Mouse (Mus musculus): ENCODE data around the gene Samd11. TPM values are rescaled to one million over a fixed set of nuclear protein-coding genes. Genes with fewer than 3 reads are reported as not detected.

Gene Samd11
- polyA plus RNA-seq (2017; shearing (Covaris generic)): 2.0 TPM

DNA sequence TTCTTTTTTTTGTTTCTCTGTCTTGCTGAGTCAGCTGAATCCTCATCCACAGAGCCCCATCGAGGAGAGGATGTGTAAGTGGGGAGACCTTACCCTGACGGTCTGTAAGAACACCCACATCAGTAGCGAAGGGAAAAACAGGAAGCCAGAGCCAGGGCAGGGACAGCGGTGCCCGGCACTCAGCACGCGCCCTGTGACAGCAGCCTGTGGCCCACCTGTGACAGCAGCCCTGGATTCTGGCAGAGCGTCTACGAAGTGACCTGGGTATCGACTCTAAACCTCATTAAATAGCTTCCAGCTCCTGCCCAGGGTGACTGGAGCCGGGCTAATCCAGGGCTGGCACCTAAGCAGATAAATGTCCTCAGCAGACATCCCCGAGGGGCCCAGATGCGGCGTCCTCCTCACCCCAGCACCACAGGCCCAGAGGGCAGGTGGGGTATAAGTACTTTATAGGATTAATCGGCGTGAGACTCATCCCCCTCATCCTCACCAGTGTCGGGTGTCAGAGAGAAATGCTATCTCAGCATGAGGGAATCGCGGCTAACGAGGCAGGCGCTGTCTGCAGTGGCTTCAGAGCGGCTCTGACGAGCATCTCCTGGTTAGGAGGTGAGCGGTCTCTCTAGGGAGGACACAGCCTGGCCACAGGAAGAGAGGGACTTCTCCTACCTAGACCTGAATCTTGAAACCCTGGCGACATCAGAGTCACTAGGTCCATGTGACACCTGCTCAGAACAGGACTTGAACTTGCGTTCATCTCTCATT lies at the start of gene Samd11:
Gene Samd11, minus strand, starts transcription at position 580 of the 762 bp plus-strand sequence.

DNA sequence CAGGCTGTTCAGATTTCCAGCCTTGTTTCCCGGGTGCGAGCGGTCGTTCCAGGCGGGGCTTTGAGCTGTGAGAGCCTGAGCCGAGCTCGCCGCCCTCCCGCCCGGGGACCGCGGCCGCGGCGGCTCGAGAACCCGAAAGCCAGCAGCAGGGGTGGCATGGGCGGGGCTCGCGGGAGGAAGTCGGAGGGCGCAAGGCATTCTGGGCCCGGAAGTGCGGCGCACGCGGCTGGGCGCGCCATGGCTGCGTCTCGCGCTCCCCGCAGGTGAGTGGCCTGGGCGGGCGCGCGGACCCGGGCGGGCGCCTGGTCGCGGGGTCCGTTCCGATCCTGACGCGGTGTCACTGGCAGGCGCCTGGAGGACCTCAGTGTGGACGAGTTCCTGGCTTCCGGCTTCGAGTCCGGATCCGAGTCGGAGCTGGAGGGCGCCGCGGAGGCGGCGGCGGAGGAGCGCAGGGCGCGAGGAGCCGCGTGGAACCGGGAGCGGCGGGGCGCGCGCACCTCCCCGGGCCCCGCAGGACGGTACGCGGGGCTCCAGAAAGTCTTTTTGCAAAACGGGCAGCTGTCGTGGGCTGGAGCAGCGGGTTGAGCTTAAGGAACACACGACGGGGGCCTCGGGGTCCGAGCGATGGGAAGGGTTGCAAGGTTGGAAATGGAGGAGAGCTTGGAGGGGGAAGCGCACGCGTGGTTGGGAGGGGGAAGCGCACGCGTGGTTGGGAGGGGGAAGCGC lies 19.5 kb downstream of the Samd11 start, which contains the start of gene Noc2l:
Gene Noc2l, plus strand, starts transcription at position 203 of the 726 bp plus-strand sequence.

DNA sequence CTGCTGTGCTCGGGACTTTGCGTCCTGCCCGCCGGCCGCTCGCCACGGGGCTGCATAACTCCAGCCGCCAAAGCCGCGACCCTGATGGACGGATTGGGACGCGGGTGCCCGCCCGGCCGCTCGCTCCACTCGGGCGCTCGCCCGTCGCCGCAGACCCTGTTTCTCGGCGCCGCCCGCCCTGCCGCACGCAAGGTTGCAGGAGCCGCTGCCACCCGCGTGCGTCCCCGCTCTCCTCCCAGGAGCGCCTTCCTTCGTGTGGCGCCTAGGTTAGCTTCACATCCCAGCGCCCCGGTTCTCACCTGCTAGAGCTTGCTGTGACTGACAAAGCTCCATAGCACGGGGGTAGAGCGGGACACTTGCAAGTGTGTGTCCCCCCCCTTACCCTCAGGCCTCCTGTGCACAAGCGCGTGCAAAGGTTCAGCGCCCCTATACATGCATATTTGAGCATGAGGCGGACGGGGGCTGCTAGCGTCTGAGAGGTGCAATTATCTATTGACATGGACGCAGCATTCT lies 20.7 kb downstream of the Samd11 start, which contains the start of gene Plekhn1:
Gene Plekhn1, minus strand, starts transcription at position 157 of the 513 bp plus-strand sequence.

DNA sequence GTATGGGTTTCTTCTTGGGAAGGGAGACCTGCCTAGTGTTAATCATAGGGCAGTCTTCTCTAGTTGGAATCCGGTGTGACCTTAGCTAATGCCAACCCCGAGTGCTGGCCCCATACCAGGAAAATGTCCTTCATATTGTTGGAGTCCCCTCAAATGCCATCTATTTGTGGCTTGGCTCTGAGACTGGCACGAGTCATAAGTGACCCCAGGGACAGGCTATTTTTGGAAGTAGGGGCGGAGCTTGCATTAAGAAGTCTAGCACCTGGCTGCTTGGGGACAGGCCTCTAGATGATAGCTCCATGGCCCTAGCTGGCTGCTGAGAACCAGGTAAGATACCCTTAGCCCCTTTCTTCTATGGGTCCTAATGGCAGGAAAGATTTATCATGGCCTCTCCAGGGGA lies 39.8 kb downstream of the Samd11 start, which contains the start of gene Perm1:
Gene Perm1, plus strand, starts transcription at position 220 of the 400 bp plus-strand sequence.

DNA sequence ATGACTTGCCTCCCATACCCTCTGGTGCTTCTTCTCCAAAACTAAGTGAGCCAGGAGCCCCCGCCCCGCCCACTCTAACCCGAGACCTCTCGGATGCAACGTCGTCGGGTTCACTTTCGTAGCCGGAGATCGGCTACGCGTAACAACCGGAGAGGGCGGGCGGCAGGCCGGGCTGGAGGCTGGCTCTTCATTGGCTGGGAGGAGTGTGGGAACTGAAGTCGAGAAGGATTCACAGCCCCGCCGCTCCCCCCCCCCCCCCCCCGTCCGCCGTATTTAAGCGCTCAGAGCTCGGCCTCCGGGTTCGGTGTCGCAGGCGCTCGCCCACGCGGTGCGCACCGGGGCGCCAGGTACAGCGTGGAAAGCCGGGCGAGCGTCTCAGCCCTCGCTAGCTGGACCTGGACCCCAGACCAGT lies 52.5 kb downstream of the Samd11 start, which contains the start of gene AW011738:
Gene AW011738, plus strand, starts transcription at position 304 of the 412 bp plus-strand sequence.

DNA sequence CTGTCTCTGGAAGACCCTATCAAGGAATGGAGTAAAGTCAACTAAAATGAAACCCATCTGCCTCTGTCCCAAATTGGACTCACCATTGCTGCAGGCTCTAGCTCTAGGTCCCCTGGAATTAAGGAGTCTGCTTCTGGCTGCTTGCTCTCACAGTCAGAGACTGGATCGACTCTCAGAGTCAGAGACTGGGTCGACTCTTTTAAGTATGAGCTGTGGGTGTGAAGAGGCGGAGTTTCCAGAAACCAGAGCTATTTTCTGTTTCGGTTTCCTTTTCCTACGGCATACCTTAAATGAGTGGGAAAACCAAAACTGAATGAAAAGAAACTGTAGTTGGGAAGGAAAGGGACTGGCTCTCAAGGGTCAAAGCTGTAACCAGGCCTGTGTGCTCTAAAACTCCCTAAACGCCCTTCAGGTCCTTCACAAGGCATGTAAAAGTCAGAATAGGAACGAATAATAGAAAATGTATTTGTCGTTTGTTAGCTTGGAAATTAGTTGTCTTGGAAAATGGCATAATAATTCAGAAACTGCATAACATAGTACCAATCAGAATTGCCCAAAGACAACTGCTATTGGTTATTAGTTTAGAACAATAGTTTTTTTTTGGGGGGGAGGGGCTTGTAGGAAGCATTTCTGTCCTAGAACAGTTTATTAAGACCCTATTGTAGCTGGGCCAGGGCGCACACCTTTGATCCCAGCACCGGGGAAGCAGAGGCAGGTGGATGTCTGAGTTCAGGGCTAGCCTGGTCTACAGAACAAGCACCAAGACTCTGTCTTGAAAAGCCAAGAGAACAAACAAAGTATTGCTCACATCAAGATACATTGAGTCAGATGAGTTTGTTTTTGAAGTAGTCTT lies 54.6 kb downstream of the Samd11 start, which contains the start of gene Isg15:
Gene Isg15, minus strand, starts transcription at position 196 of the 853 bp plus-strand sequence.

DNA sequence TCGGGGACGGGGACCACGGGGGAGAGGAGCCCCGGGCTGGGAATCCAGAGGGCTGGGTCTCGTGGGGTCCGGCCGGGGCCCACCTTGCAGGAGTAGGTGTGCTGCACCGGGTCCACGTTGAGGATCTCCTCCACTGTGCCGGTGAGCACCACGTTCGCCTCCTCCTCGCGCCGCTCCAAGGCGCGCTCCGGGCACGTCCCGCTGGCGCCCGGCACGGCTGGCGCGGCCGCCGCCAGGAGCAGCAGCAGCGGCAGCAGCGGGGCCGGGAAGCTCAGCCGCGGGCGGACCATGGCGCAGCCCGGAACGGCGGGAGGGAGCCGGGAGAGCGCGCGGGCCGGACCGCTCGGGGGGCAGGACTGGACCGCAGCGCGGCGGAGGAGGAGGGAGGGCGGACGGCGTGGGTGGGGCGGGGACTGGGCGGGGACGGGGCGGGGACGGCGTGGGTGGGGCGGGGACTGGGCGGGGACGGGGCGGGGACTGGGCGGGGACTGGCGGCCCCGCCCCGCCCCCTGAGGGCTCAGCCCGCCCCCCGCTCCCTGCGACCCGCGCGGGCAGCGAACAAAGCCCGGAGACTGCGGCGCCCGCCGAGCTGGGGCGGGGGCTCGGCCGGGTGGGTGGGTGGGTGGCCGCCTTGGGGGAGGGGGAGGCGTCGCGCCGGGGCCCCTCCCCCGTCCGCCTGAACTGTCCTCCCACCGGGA lies 58.2 kb downstream of the Samd11 start, which contains the start of gene Agrn:
Gene Agrn, minus strand, starts transcription at position 358 of the 698 bp plus-strand sequence.

Other genes starting within 250 kb of the Samd11 start
- gene Tnfrsf4, start 241.8 kb downstream of the Samd11 start, polyA plus RNA-seq (2017; shearing (Covaris generic)): 804 TPM
- gene Tnfrsf18, start 229.5 kb downstream of the Samd11 start, polyA plus RNA-seq (2017; shearing (Covaris generic)): 759 TPM
- gene Ttll10, start 196.2 kb downstream of the Samd11 start, polyA plus RNA-seq (2017; shearing (Covaris generic)): 0.54 TPM
- gene 9430015G10Rik, start 145.7 kb downstream of the Samd11 start, polyA plus RNA-seq (2017; shearing (Covaris generic)): 35.3 TPM
- gene Rnf223, start 125.1 kb downstream of the Samd11 start, polyA plus RNA-seq (2017; shearing (Covaris generic)): not detected
- 4.2 TPM for gene Agrn, start 58.2 kb downstream of the Samd11 start, polyA plus RNA-seq (2017; shearing (Covaris generic))
- 42.8 TPM for gene Isg15, start 54.8 kb downstream of the Samd11 start, polyA plus RNA-seq (2017; shearing (Covaris generic))
- gene AW011738, start 52.4 kb downstream of the Samd11 start, polyA plus RNA-seq (2017; shearing (Covaris generic)): 21.8 TPM
- 3.1 TPM for gene Perm1, start 39.8 kb downstream of the Samd11 start, polyA plus RNA-seq (2017; shearing (Covaris generic))
- gene Plekhn1, start 20.8 kb downstream of the Samd11 start, polyA plus RNA-seq (2017; shearing (Covaris generic)): 40.8 TPM
- gene Noc2l, start 19.6 kb downstream of the Samd11 start, polyA plus RNA-seq (2017; shearing (Covaris generic)): 162 TPM
- gene Vmn2r-ps159, start 75.4 kb upstream of the Samd11 start, polyA plus RNA-seq (2017; shearing (Covaris generic)): not detected